Mouse (Mus musculus): ENCODE results near the gene Slc16a7. TPM values are rescaled to one million over a fixed set of nuclear protein-coding genes. Genes with fewer than 3 reads are reported as not detected.

Gene Slc16a7
- polyA plus RNA-seq (2015; fragmentation: Nextera tagmentation; extraction: Ambion mirVana), result 5.9 and 7.3 TPM in 2 replicates

GRCm38 (mm10) chr10:125388876-125389786, at the start of gene Slc16a7:
TSS of gene Slc16a7 (minus strand) at chr10:125389465.
- H3K4me1 ChIP-seq, result peaks cover 9% of the 10 kb centered on the region
- no peaks in the 10 kb centered on the region for H3K27me3 ChIP-seq
- 2% methylated on average over 65 of the region's 67 CpGs for WGBS
- ATAC-seq (ENCODE audit: borderline replicate concordance, extremely low read depth, low FRiP score, low TSS enrichment), result peak; percentile 92
- no peaks in the 10 kb centered on the region for H3K36me3 ChIP-seq
- peak within 1 kb of the TSS; percentile 80 for H3K4me2 ChIP-seq
- H3K9me3 ChIP-seq, result no peaks in the 10 kb centered on the region
- peak within 1 kb of the TSS; percentile 63 for H3K27ac ChIP-seq
- peak within 1 kb of the TSS; percentile 66 for H3K4me3 ChIP-seq
- peak within 1 kb of the TSS; percentile 65 for H3K9ac ChIP-seq

GRCm38 (mm10) chr10:125418795-125419194, 29.5 kb upstream of the Slc16a7 start:
- no peak for ATAC-seq (ENCODE audit: borderline replicate concordance, extremely low read depth, low FRiP score, low TSS enrichment)
- H3K4me1 ChIP-seq, result no peaks in the 10 kb centered on the region
- H3K27me3 ChIP-seq, result no peaks in the 10 kb centered on the region
- H3K4me3 ChIP-seq, result no peak overlapping the region
- 70% methylated on average over 6 of the region's 6 CpGs for WGBS
- no peak overlapping the region for H3K4me2 ChIP-seq
- H3K27ac ChIP-seq, result no peak overlapping the region
- no peak overlapping the region for H3K9ac ChIP-seq
- no peaks in the 10 kb centered on the region for H3K9me3 ChIP-seq
- H3K36me3 ChIP-seq, result no peaks in the 10 kb centered on the region

- no peak for ATAC-seq (ENCODE audit: borderline replicate concordance, extremely low read depth, low FRiP score, low TSS enrichment)
- Histone ChIP-seq H3K27me3 (no peaks in the 10 kb centered on the region), H3K4me2 (no peak overlapping the region), H3K9me3 (no peaks in the 10 kb centered on the region), H3K9ac (no peak overlapping the region), H3K4me3 (no peak overlapping the region), H3K36me3 (no peaks in the 10 kb centered on the region), H3K27ac (no peak overlapping the region), H3K4me1 (no peaks in the 10 kb centered on the region)
- WGBS, result 78% methylated on average over 4 of the region's 4 CpGs
Observed at GRCm38 (mm10) chr10:125399796-125400195, 10.5 kb upstream of the Slc16a7 start.

GRCm38 (mm10) chr10:125390011-125390410, 746 bp upstream of the Slc16a7 start:
- H3K9me3 ChIP-seq, result no peaks in the 10 kb centered on the region
- H3K9ac ChIP-seq, result no peak overlapping the region
- peak overlapping the region; percentile 80 for H3K4me2 ChIP-seq
- H3K4me3 ChIP-seq, result peak overlapping the region; percentile 66; the same call in 1 of the 2 replicates
- H3K36me3 ChIP-seq, result no peaks in the 10 kb centered on the region
- 0 out of 2 replicates have a peak overlapping the region, but pooled peaks have one; percentile 63 for H3K27ac ChIP-seq
- 66% methylated on average over 6 of the region's 6 CpGs for WGBS
- H3K4me1 ChIP-seq, result peaks cover 9% of the 10 kb centered on the region
- no peak for ATAC-seq (ENCODE audit: borderline replicate concordance, extremely low read depth, low FRiP score, low TSS enrichment)
- no peaks in the 10 kb centered on the region for H3K27me3 ChIP-seq

GRCm38 (mm10) chr10:125388481-125388875, 787 bp downstream of the Slc16a7 start:
- Histone ChIP-seq H3K9me3 (no peaks in the 10 kb centered on the region), H3K36me3 (no peaks in the 10 kb centered on the region), H3K4me2 (peak overlapping the region; percentile 80), H3K4me3 (peak overlapping the region; percentile 66), H3K27me3 (no peaks in the 10 kb centered on the region), H3K4me1 (peaks cover 9% of the 10 kb centered on the region), H3K27ac (peak overlapping the region; percentile 63; the same call in 1 of the 2 replicates), H3K9ac (peak overlapping the region; percentile 65)
- WGBS, result 21% methylated on average over 7 of the region's 7 CpGs
- peak; percentile 26 for ATAC-seq (ENCODE audit: borderline replicate concordance, extremely low read depth, low FRiP score, low TSS enrichment)

- Histone ChIP-seq H3K27me3 (no peaks in the 10 kb centered on the region), H3K4me2 (peak overlapping the region; percentile 80; the same call in 1 of the 2 replicates), H3K9ac (no peak overlapping the region), H3K9me3 (no peaks in the 10 kb centered on the region), H3K36me3 (no peaks in the 10 kb centered on the region), H3K4me1 (peaks cover 9% of the 10 kb centered on the region), H3K27ac (no peak overlapping the region), H3K4me3 (no peak overlapping the region)
- no peak for ATAC-seq (ENCODE audit: borderline replicate concordance, extremely low read depth, low FRiP score, low TSS enrichment)
- WGBS, result 46% methylated on average over 14 of the region's 14 CpGs
Observed at GRCm38 (mm10) chr10:125387782-125388415, 1.4 kb downstream of the Slc16a7 start.

GRCm38 (mm10) chr10:125375526-125375925, 13.7 kb downstream of the Slc16a7 start:
- ATAC-seq (ENCODE audit: borderline replicate concordance, extremely low read depth, low FRiP score, low TSS enrichment), result 0 out of 2 replicates have a peak, but pooled peaks have one; percentile 14
- Histone ChIP-seq H3K27me3 (no peaks in the 10 kb centered on the region), H3K4me3 (no peak overlapping the region), H3K9me3 (no peaks in the 10 kb centered on the region), H3K36me3 (no peaks in the 10 kb centered on the region), H3K9ac (no peak overlapping the region), H3K4me2 (no peak overlapping the region), H3K27ac (no peak overlapping the region), H3K4me1 (no peaks in the 10 kb centered on the region)
- 59% methylated on average over 5 of the region's 5 CpGs for WGBS

GRCm38 (mm10) chr10:125372666-125373065, 16.6 kb downstream of the Slc16a7 start:
- 95% methylated on average over 13 of the region's 13 CpGs for WGBS
- H3K4me2 ChIP-seq, result no peak overlapping the region

GRCm38 (mm10) chr10:125371451-125371850, 17.8 kb downstream of the Slc16a7 start:
- Histone ChIP-seq H3K27ac (no peak overlapping the region), H3K27me3 (no peaks in the 10 kb centered on the region), H3K9ac (no peak overlapping the region), H3K4me1 (no peaks in the 10 kb centered on the region), H3K36me3 (no peaks in the 10 kb centered on the region), H3K4me3 (no peak overlapping the region), H3K4me2 (no peak overlapping the region), H3K9me3 (no peaks in the 10 kb centered on the region)
- WGBS, result 61% methylated on average over 11 of the region's 11 CpGs
- no peak for ATAC-seq (ENCODE audit: borderline replicate concordance, extremely low read depth, low FRiP score, low TSS enrichment)

More at GRCm38 (mm10) chr10:125372666-125373065, 16.6 kb downstream of the Slc16a7 start:
- no peak overlapping the region for H3K27ac ChIP-seq
- no peaks in the 10 kb centered on the region for H3K27me3 ChIP-seq
- H3K9me3 ChIP-seq, result no peaks in the 10 kb centered on the region
- no peaks in the 10 kb centered on the region for H3K4me1 ChIP-seq
- no peak for ATAC-seq (ENCODE audit: borderline replicate concordance, extremely low read depth, low FRiP score, low TSS enrichment)
- H3K9ac ChIP-seq, result no peak overlapping the region
- H3K36me3 ChIP-seq, result no peaks in the 10 kb centered on the region
- H3K4me3 ChIP-seq, result no peak overlapping the region

GRCm38 (mm10) chr10:125370037-125370610, 19.1 kb downstream of the Slc16a7 start:
- Histone ChIP-seq H3K9me3 (no peaks in the 10 kb centered on the region), H3K27me3 (no peaks in the 10 kb centered on the region), H3K4me2 (no peak overlapping the region), H3K36me3 (no peaks in the 10 kb centered on the region), H3K27ac (no peak overlapping the region), H3K9ac (no peak overlapping the region), H3K4me3 (no peak overlapping the region), H3K4me1 (no peaks in the 10 kb centered on the region)
- 62% methylated on average over 8 of the region's 8 CpGs for WGBS
- no peak for ATAC-seq (ENCODE audit: borderline replicate concordance, extremely low read depth, low FRiP score, low TSS enrichment)

- Histone ChIP-seq H3K27me3 (no peaks in the 10 kb centered on the region), H3K4me3 (no peak overlapping the region), H3K4me1 (no peaks in the 10 kb centered on the region), H3K27ac (no peak overlapping the region), H3K9me3 (no peaks in the 10 kb centered on the region), H3K9ac (no peak overlapping the region), H3K4me2 (no peak overlapping the region), H3K36me3 (no peaks in the 10 kb centered on the region)
- ATAC-seq (ENCODE audit: borderline replicate concordance, extremely low read depth, low FRiP score, low TSS enrichment), result no peak
- WGBS, result 74% methylated on average over 7 of the region's 7 CpGs
Observed at GRCm38 (mm10) chr10:125358479-125358878, 30.8 kb downstream of the Slc16a7 start.

All from lung, embryonic 15.5 days (tissue).